Mouse (Mus musculus) thymus, adult 2 months (tissue): ENCODE data around the gene Tmem14a.

ENCODE experiments used
- CTCF ChIP-seq: fragments of 200-500 bp; IDR thresholded peaks from 2 replicates; pipeline ENCODE4 v1.5.1; 2012; ENCODE audit warnings: mild to moderate bottlenecking, control low read depth, low read length, moderate library complexity, borderline replicate concordance; ENCODE audit not compliant: control insufficient read depth, poor library complexity, insufficient read depth; ENCODE audit errors: extremely low read depth
- POLR2A ChIP-seq: fragments of 200-500 bp; IDR thresholded peaks from 2 replicates; pipeline ENCODE4 v1.6.1; 2012; ENCODE audit warnings: mild to moderate bottlenecking, low read length, control low read depth, moderate library complexity; ENCODE audit not compliant: control insufficient read depth, poor library complexity, insufficient read depth; ENCODE audit errors: extremely low read depth

DNA sequence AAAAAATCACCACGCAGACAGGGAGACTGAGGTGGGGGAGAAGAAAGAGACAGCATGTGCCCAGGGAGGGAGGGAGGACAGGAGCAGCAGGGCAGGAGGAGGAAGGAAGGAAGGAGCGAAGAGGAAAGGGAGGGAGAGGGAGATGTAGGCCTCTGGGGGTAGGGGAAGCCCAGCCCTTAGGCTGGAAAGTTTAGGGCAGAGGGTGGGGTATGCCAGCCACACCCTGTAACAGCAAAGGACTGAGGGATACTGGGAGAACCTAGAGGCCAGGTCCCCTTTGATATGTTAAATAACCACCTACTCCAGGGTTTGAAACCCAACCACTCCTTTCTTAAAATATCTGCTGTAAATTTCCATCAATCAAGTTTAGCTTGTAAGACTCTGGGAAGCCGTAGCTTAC is 38.0 kb downstream of the Tmem14a start:
- TF ChIP-seq POLR2A (no peak), CTCF (no peak)
